Mouse (Mus musculus): Measurements from ENCODE around the gene Iah1. TPM values are rescaled to one million over a fixed set of nuclear protein-coding genes. Genes with fewer than 3 reads are reported as not detected.

Iah1 gene
- polyA plus RNA-seq, 1 experiment from 2014 or later, result 48.7 TPM

GRCm38 (mm10) chr12:21331711-21332110 is 15.5 kb downstream of the Iah1 start:
- Histone ChIP-seq H3K36me3 (ENCODE audit: control insufficient read depth, insufficient read depth, low read length) (peaks cover 92% of the 10 kb centered on the region), H3K4me1 (ENCODE audit: control insufficient read depth in 2 of 2, insufficient read depth in 2 of 2, low read length in 2 of 2) (peaks cover 8 to 9% of the 10 kb centered on the region in 2 experiments; a peak in 3 of 4 replicates), H3K27me3 (ENCODE audit: control insufficient read depth, insufficient read depth, low read length) (no peaks in the 10 kb centered on the region), H3K9me3 (ENCODE audit: control insufficient read depth, low read length) (no peaks in the 10 kb centered on the region), H3K4me2 (ENCODE audit: low read length) (no peak overlapping the region), H3K27ac (replicated peaks in 1 of 2; ENCODE audit: control insufficient read depth in 1 of 2, insufficient read depth in 1 of 2, low read depth in 2 of 2, low read length in 2 of 2) (no peak overlapping the region), H3K9ac (ENCODE audit: low read length) (no peak overlapping the region), H3K4me3 (ENCODE audit: control insufficient read depth in 1 of 2, insufficient read depth in 1 of 2, low read depth in 1 of 2, low read length in 2 of 2) (no peak overlapping the region)
- WGBS, result 82% methylated on average over 6 of the region's 6 CpGs
- no peak for ATAC-seq (ENCODE audit: insufficient number of reproducible peaks, insufficient read depth, low FRiP score, low read depth)

GRCm38 (mm10) chr12:21333021-21333420 is 16.8 kb downstream of the Iah1 start:
- no peak overlapping the region for H3K27ac ChIP-seq (replicated peaks in 1 of 2; ENCODE audit: control insufficient read depth in 1 of 2, insufficient read depth in 1 of 2, low read depth in 2 of 2, low read length in 2 of 2)
- peaks cover 8 to 9% of the 10 kb centered on the region in 2 experiments; a peak in 3 of 4 replicates for H3K4me1 ChIP-seq (ENCODE audit: control insufficient read depth in 2 of 2, insufficient read depth in 2 of 2, low read length in 2 of 2)
- no peak overlapping the region for H3K9ac ChIP-seq (ENCODE audit: low read length)
- H3K4me2 ChIP-seq (ENCODE audit: low read length), result no peak overlapping the region
- no peak overlapping the region for H3K4me3 ChIP-seq (ENCODE audit: control insufficient read depth in 1 of 2, insufficient read depth in 1 of 2, low read depth in 1 of 2, low read length in 2 of 2)
- 90% methylated on average over 7 of the region's 7 CpGs for WGBS
- no peak for ATAC-seq (ENCODE audit: insufficient number of reproducible peaks, insufficient read depth, low FRiP score, low read depth)
- peaks cover 87% of the 10 kb centered on the region for H3K36me3 ChIP-seq (ENCODE audit: control insufficient read depth, insufficient read depth, low read length)
- H3K9me3 ChIP-seq (ENCODE audit: control insufficient read depth, low read length), result no peaks in the 10 kb centered on the region
- H3K27me3 ChIP-seq (ENCODE audit: control insufficient read depth, insufficient read depth, low read length), result no peaks in the 10 kb centered on the region

GRCm38 (mm10) chr12:21333766-21334165 is 17.6 kb downstream of the Iah1 start:
- H3K4me2 ChIP-seq (ENCODE audit: low read length), result no peak overlapping the region
- ATAC-seq (ENCODE audit: insufficient number of reproducible peaks, insufficient read depth, low FRiP score, low read depth), result no peak
- H3K9ac ChIP-seq (ENCODE audit: low read length), result no peak overlapping the region
- H3K4me1 ChIP-seq (ENCODE audit: control insufficient read depth in 2 of 2, insufficient read depth in 2 of 2, low read length in 2 of 2), result peaks cover 8 to 9% of the 10 kb centered on the region in 2 experiments; a peak in 3 of 4 replicates
- no peak overlapping the region for H3K4me3 ChIP-seq (ENCODE audit: control insufficient read depth in 1 of 2, insufficient read depth in 1 of 2, low read depth in 1 of 2, low read length in 2 of 2)
- 84% methylated on average over 5 of the region's 5 CpGs for WGBS
- H3K9me3 ChIP-seq (ENCODE audit: control insufficient read depth, low read length), result no peaks in the 10 kb centered on the region
- peaks cover 85% of the 10 kb centered on the region for H3K36me3 ChIP-seq (ENCODE audit: control insufficient read depth, insufficient read depth, low read length)
- H3K27me3 ChIP-seq (ENCODE audit: control insufficient read depth, insufficient read depth, low read length), result no peaks in the 10 kb centered on the region
- H3K27ac ChIP-seq (replicated peaks in 1 of 2; ENCODE audit: control insufficient read depth in 1 of 2, insufficient read depth in 1 of 2, low read depth in 2 of 2, low read length in 2 of 2), result no peak overlapping the region

GRCm38 (mm10) chr12:21335869-21336268 is 19.7 kb downstream of the Iah1 start:
- Histone ChIP-seq H3K9me3 (ENCODE audit: control insufficient read depth, low read length) (no peaks in the 10 kb centered on the region), H3K4me1 (ENCODE audit: control insufficient read depth in 2 of 2, insufficient read depth in 2 of 2, low read length in 2 of 2) (no peaks in the 10 kb centered on the region; a peak in 1 of 4 replicates), H3K9ac (ENCODE audit: low read length) (no peak overlapping the region), H3K27me3 (ENCODE audit: control insufficient read depth, insufficient read depth, low read length) (no peaks in the 10 kb centered on the region), H3K4me2 (ENCODE audit: low read length) (no peak overlapping the region), H3K36me3 (ENCODE audit: control insufficient read depth, insufficient read depth, low read length) (peaks cover 89% of the 10 kb centered on the region), H3K4me3 (ENCODE audit: control insufficient read depth in 1 of 2, insufficient read depth in 1 of 2, low read depth in 1 of 2, low read length in 2 of 2) (no peak overlapping the region), H3K27ac (replicated peaks in 1 of 2; ENCODE audit: control insufficient read depth in 1 of 2, insufficient read depth in 1 of 2, low read depth in 2 of 2, low read length in 2 of 2) (no peak overlapping the region)
- WGBS, result 83% methylated on average over 7 of the region's 7 CpGs
- ATAC-seq (ENCODE audit: insufficient number of reproducible peaks, insufficient read depth, low FRiP score, low read depth), result no peak

- 90% methylated on average over 5 of the region's 5 CpGs for WGBS
- Histone ChIP-seq H3K36me3 (ENCODE audit: control insufficient read depth, insufficient read depth, low read length) (peaks cover 89% of the 10 kb centered on the region), H3K4me3 (ENCODE audit: control insufficient read depth in 1 of 2, insufficient read depth in 1 of 2, low read depth in 1 of 2, low read length in 2 of 2) (no peak overlapping the region), H3K27ac (replicated peaks in 1 of 2; ENCODE audit: control insufficient read depth in 1 of 2, insufficient read depth in 1 of 2, low read depth in 2 of 2, low read length in 2 of 2) (no peak overlapping the region), H3K4me1 (ENCODE audit: control insufficient read depth in 2 of 2, insufficient read depth in 2 of 2, low read length in 2 of 2) (no peaks in the 10 kb centered on the region), H3K4me2 (ENCODE audit: low read length) (no peak overlapping the region), H3K9ac (ENCODE audit: low read length) (no peak overlapping the region), H3K27me3 (ENCODE audit: control insufficient read depth, insufficient read depth, low read length) (no peaks in the 10 kb centered on the region), H3K9me3 (ENCODE audit: control insufficient read depth, low read length) (no peaks in the 10 kb centered on the region)
- ATAC-seq (ENCODE audit: insufficient number of reproducible peaks, insufficient read depth, low FRiP score, low read depth), result no peak
These were observed 21.0 kb downstream of the Iah1 start for GRCm38 (mm10) chr12:21337171-21337570.

- no peak for ATAC-seq (ENCODE audit: insufficient number of reproducible peaks, insufficient read depth, low FRiP score, low read depth)
- no peaks in the 10 kb centered on the region for H3K27me3 ChIP-seq (ENCODE audit: control insufficient read depth, insufficient read depth, low read length)
- no peaks in the 10 kb centered on the region for H3K9me3 ChIP-seq (ENCODE audit: control insufficient read depth, low read length)
- H3K27ac ChIP-seq (replicated peaks in 1 of 2; ENCODE audit: control insufficient read depth in 1 of 2, insufficient read depth in 1 of 2, low read depth in 2 of 2, low read length in 2 of 2), result no peak overlapping the region
- no peak overlapping the region for H3K4me3 ChIP-seq (ENCODE audit: control insufficient read depth in 1 of 2, insufficient read depth in 1 of 2, low read depth in 1 of 2, low read length in 2 of 2)
- no peaks in the 10 kb centered on the region for H3K4me1 ChIP-seq (ENCODE audit: control insufficient read depth in 2 of 2, insufficient read depth in 2 of 2, low read length in 2 of 2)
- no peak overlapping the region for H3K4me2 ChIP-seq (ENCODE audit: low read length)
- H3K36me3 ChIP-seq (ENCODE audit: control insufficient read depth, insufficient read depth, low read length), result peaks cover 69% of the 10 kb centered on the region
- WGBS, result 95% methylated on average over 5 of the region's 5 CpGs
- no peak overlapping the region for H3K9ac ChIP-seq (ENCODE audit: low read length)
These were observed 24.5 kb downstream of the Iah1 start for GRCm38 (mm10) chr12:21340674-21341073.

- Histone ChIP-seq H3K9me3 (ENCODE audit: control insufficient read depth, low read length) (peaks cover 3% of the 10 kb centered on the region; the same call in 1 of the 2 replicates), H3K4me2 (ENCODE audit: low read length) (no peak overlapping the region), H3K27me3 (ENCODE audit: control insufficient read depth, insufficient read depth, low read length) (no peaks in the 10 kb centered on the region), H3K4me3 (ENCODE audit: control insufficient read depth in 1 of 2, insufficient read depth in 1 of 2, low read depth in 1 of 2, low read length in 2 of 2) (no peak overlapping the region), H3K36me3 (ENCODE audit: control insufficient read depth, insufficient read depth, low read length) (peaks cover 63% of the 10 kb centered on the region), H3K9ac (ENCODE audit: low read length) (no peak overlapping the region), H3K27ac (replicated peaks in 1 of 2; ENCODE audit: control insufficient read depth in 1 of 2, insufficient read depth in 1 of 2, low read depth in 2 of 2, low read length in 2 of 2) (no peak overlapping the region), H3K4me1 (ENCODE audit: control insufficient read depth in 2 of 2, insufficient read depth in 2 of 2, low read length in 2 of 2) (no peaks in the 10 kb centered on the region)
- ATAC-seq (ENCODE audit: insufficient number of reproducible peaks, insufficient read depth, low FRiP score, low read depth), result no peak
- 90% methylated on average over 7 of the region's 7 CpGs for WGBS
These were observed 30.8 kb downstream of the Iah1 start for GRCm38 (mm10) chr12:21346972-21347371.

All from heart, embryonic 14.5 days (tissue).